Mouse (Mus musculus) adrenal gland, postnatal 36 days (tissue): ENCODE results near the gene Dhdh. TPM values are rescaled to one million over a fixed set of nuclear protein-coding genes. Genes with fewer than 3 reads are reported as not detected.
"Not testable (repeated sequence)": the region's sequence is repeated elsewhere in the genome, so short reads cannot be mapped to it uniquely, and the experiment has no call there.

Source experiments
- DNase-seq, 2 experiments: peaks; one replicate each; pipeline ENCODE4 v3.0.0; 2021; ENCODE audit warnings: mixed read lengths in 1 of 2
- total RNA-seq, 2 experiments: library from RNA; stranded (reverse); gene quantifications; 2 replicates each; pipeline ENCODE4 v1.2.3; 2021

The Dhdh gene
- total RNA-seq, 2 experiments from 2014 or later = 57.8 to 75.6 TPM

GRCm38 (mm10) chr7:45475291-45475969 lies 13.2 kb downstream of the Dhdh start:
- DNase-seq = peak in 1 of 2 experiments; percentile 33

- DNase-seq = peak; percentile 76 to 79
These were observed 17.7 kb downstream of the Dhdh start for GRCm38 (mm10) chr7:45470869-45471268.

- DNase-seq = no peak
These were observed 21.4 kb downstream of the Dhdh start for GRCm38 (mm10) chr7:45467090-45467670.

GRCm38 (mm10) chr7:45466283-45467089 lies 22.1 kb downstream of the Dhdh start, which contains the start of gene Bax:
Gene Bax (minus strand): TSS chr7:45466898.
- DNase-seq = peak; percentile 95 to 97

GRCm38 (mm10) chr7:45465549-45465948 lies 23.1 kb downstream of the Dhdh start:
- DNase-seq = no peak

- DNase-seq = no peak
These were observed 23.5 kb downstream of the Dhdh start for GRCm38 (mm10) chr7:45465112-45465511.

GRCm38 (mm10) chr7:45463987-45464778 lies 24.4 kb downstream of the Dhdh start:
- DNase-seq = no peak

GRCm38 (mm10) chr7:45462868-45463267 lies 25.7 kb downstream of the Dhdh start:
- DNase-seq = not testable (repeated sequence)

- no peak for DNase-seq
These were observed 26.3 kb downstream of the Dhdh start for GRCm38 (mm10) chr7:45462325-45462724.

GRCm38 (mm10) chr7:45461781-45462180 lies 26.8 kb downstream of the Dhdh start:
- no peak for DNase-seq

- no peak for DNase-seq
These were observed 27.3 kb downstream of the Dhdh start for GRCm38 (mm10) chr7:45461326-45461725.

- DNase-seq = peak; percentile 88 to 90
These were observed 27.7 kb downstream of the Dhdh start for GRCm38 (mm10) chr7:45460860-45461314.

- no peak for DNase-seq
These were observed 28.2 kb downstream of the Dhdh start for GRCm38 (mm10) chr7:45460377-45460776.

GRCm38 (mm10) chr7:45459564-45460140 lies 29.0 kb downstream of the Dhdh start, which contains the start of gene Ftl1:
Gene Ftl1 (minus strand): TSS chr7:45459884.
- peak; percentile 96 to 98 for DNase-seq

- DNase-seq = peak; percentile 73 to 86
These were observed 29.6 kb downstream of the Dhdh start for GRCm38 (mm10) chr7:45458748-45459563.

GRCm38 (mm10) chr7:45457204-45458060 lies 31.2 kb downstream of the Dhdh start:
- no peak for DNase-seq

- DNase-seq = no peak
These were observed 31.8 kb downstream of the Dhdh start for GRCm38 (mm10) chr7:45456721-45457203.

GRCm38 (mm10) chr7:45455932-45456696 lies 32.5 kb downstream of the Dhdh start:
- no peak for DNase-seq

GRCm38 (mm10) chr7:45454971-45455370 lies 33.6 kb downstream of the Dhdh start:
- DNase-seq = no peak
